Mouse (Mus musculus): ENCODE measurements around the gene Utf1.

Gene Utf1

DNA sequence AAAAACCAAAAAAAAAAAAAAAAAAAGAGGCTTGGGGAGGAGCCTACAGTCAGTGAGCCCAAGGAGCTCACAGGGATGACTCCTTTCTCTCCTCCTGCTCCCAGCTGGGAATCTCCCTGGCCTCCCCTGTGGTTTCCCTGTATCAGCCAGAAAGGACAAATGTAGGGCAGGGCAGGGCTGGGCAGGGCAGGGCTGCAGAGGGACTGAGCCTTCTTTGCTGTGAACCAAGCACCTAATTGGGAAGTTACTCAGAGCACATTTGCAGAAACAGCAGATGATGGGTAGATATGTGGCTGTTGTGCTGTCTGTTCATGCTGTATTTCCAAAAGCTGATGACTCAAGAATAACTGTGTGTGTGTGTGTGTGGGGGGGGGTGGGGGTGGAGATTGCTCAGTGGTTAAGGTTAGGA is 29.3 kb downstream of the Utf1 start:
- DNase-seq (ENCODE audit: low spot score): peak; percentile 64

DNA sequence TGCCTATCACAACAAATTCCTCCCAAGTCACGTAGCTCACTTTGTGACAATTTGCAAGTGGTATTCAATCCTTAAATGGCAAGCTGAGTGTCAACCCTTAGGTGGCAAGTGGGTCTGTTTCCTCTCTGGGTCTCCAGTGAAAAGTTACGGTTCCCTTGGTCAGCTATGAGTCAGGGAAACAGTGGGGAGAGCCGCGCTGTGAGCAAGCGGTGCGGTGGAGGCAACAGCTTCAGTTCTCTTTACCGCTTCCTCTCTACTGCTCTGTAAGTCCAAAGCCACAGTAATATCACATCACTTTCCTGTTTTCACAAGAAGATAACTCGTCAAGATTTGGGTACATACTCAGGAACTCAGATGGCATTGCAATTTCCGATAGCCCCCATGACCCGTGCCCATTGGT is 30.7 kb downstream of the Utf1 start:
- no peak for DNase-seq (ENCODE audit: low spot score)

DNA sequence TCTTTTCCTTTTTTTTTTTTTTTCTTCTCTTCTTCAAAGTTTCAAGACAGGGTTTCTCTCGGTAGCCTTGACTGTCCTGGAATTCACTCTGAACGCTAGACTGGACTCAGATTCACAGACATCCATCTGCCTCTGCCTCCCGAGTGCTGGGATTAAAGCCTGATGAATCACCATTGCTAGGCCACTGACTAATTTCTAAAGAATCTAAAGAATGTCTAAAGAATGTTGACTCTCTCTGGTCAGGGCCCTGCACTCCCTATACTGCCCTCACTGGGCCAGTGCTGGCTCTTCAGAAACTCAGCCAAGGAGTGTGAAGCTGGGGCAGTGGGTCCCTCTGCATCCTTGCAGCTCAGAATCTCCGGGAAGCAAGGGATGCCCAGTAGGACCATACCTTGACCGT is 31.9 kb downstream of the Utf1 start:
- no peak for DNase-seq (ENCODE audit: low spot score)

DNA sequence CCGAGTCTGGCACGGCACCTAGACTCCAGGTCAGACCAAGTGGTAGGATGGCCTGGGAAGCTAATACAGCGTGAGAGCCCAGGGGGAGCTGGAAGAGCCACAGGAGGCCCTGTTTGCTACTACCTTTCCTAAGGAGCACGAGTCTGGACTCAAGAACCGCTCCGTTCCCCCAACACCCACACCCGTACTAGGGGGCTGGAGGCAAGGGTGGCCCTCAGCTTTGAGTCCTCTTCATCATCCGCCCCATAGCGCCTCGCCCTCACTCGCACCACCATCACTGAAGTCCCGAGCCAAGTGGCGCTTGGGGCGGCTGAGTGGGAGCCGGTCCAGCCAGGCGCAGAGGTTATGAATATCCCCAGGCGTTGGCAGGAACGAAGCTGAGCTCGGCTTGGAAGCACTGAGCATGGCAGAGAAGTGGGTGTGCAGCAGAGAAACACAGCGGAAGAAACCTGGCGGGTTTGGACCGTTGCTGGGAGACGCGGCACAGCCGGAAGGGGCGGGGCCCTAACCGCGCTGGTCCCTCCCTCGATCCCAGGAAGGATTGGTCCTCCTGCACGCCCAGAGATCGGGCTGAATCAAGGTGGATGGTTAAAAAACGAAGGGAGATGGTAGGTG is 34.8 kb downstream of the Utf1 start, which contains the start of gene 6430531B16Rik:
Gene 6430531B16Rik, minus strand, starts transcription at position 478 of the 615 bp plus-strand sequence.
- peak; percentile 86 for DNase-seq (ENCODE audit: low spot score)

DNA sequence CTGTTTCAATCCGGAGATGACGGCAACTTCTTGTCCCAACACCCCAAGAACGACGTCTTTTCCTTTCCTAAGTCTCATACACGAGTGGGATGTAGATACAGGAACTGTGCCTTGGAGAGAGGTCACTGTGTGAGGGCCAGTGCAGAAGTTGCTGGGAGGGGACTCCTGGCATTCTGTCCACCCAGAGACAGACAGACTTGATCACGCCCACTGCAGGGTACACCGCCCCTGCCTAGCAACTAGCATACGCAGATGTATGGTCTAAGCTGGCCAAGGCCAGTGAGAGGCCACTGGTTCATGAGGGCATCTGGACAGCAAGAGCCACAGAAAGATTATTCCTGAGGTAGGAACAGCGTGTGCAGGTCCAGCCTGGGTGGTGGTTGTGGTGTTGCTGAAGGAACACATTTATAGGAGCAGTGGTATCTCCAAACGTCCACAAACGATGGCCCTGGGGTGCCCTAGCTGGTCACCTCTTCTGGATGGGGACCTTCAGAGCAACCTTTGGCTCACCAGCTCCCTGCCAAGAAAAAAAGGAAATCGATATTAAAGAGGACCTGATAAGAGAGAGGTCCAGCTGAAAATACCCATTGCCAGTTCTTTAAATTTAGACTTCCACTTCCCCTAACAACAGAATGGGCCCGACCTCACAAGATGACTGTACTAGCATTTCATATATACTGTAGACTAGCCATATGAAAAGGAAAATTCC is 35.6 kb downstream of the Utf1 start:
- DNase-seq (ENCODE audit: low spot score): peak; percentile 50

DNA sequence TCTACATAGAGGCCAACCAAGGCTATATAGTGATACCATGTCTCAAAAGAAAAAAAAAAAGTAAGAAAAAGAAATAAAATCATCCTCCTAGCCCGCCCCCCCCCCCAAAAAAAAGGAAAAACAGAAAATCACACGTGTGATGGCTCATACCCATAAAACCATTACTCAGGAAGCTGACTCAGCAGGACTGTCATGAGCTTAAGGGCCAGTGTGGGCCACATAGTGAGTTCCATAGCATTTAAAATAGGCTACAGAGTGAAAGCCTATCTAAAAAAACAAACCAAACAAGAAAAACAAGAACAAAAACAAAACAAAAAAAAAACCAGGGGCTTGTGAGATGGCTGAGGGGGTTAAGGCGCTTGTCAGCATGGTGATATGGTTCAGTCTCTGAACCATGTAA is 37.2 kb downstream of the Utf1 start:
- no peak for DNase-seq (ENCODE audit: low spot score)

DNA sequence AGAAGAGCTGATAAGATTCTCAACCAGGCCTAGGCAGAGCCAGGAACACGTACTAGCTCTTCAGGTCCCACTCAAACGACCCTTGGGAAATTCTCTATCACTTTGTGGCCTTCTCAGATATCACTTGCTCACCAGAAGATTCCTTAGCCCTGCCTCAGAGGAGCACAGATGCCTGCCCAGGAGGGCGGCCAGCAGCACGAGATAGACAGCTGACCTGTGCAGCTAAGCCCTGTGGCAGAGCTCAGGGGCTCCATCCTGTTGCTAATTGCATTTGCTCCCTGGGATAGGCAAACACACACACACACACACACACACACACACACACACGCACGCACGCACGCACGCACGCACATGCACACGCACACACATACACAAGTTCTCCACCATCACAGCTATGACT is 38.5 kb downstream of the Utf1 start:
- DNase-seq (ENCODE audit: low spot score): no peak

DNA sequence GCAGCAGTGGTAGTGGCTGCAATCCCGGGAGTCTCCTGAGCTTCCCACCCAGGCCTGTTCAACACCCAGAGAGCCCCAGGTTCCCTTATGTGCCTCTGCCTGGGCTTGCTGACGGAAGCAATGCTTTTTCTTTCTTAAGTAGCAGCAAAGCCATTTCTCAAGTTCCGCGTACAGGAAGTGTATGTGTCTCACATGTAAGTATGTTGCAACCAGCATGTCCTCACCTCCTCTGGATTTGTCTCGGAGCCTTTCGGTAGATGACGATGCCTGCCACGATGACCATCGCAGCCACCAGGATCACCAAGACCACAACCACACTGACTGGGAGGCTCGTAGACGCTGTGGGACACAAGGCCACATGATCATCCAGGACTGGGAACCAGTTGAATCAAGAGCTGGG is 40.9 kb downstream of the Utf1 start:
- no peak for DNase-seq (ENCODE audit: low spot score)

DNA sequence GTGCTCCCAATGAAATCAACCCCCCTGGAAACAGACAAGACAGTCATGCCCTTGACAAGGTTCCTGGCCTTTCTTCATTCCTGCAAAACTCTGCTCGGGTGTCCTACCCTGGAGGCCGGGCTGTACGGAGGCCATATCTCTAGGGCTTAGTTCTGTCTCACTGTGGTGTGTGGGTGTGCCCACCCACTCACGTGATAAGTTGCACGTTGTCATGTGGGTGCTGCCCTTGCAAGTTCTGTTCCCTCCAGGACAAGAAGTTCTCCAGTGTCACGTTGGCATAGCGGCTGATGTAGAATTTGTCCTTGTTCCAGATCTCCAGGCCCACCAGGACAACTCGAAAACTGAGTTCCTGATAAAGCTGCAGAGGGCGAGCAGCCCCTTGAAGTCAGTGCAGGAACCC is 44.7 kb downstream of the Utf1 start:
- no peak for DNase-seq (ENCODE audit: low spot score)

DNA sequence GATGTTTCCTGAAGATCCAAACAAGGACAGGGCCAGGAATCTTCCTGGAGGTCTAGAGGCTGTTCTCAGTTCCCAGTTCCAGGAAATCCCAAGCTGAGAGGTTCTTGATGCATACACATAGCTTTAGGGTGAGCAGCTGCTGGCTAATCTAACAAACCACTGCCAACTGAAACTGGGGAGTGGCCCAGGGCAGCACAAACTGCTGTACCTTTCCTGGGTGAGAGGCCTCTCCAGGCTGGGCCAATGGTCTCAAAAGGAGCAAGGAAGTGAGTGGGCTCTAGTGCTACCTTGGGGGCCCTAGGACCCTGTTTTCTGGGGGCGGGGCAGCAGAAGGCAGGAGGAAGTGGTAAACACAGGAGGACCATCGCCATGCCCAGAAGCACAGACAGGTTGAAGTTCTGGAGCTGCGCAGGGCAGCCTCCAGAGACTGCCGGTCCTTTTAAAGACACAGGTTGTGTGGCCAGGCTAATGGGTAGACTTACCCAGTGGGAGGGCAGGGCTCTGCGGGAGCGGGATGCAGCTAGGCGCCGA is 47.3 kb downstream of the Utf1 start:
- no peak for DNase-seq (ENCODE audit: low spot score)

DNA sequence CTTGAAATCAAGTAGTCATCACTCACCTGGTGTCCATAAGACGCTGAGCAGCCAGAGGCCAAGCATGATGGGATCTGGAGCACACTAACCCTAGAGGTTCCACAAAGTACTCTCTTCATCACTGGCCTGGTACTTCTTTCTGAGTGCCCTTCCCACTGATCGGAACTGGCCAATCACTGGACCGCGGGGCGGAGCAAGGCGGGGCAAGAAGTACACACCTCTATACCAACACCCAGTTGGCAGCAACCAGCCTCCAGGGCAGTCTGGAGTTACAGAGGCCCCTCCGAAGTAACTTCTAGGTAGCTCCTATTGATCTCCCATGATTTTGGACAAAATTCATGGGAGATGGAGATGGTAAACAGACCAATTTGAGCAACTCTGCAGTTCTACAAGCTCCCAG is 48.8 kb downstream of the Utf1 start, which contains the start of gene Adam8:
Gene Adam8, minus strand, starts transcription at position 157 of the 400 bp plus-strand sequence.
- no peak for DNase-seq (ENCODE audit: low spot score)

DNA sequence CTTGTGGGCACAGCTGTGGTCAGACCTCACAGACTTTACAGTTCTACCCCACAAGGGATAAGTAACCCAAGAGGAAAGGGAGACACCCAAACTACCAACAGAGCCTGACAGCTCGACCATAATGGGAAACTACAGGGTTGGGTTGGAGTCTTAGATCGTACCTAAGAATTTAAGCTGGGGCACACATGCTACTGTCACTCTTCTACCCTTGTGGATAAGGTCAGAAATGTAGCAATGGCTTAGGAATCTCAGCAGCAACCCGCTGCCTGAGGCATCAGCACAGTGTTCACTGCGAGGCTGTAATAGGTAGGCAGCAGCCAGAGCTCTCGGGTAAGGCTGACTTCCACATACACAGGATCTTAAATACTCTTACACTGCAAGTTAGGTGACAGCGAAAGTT is 49.9 kb downstream of the Utf1 start:
- DNase-seq (ENCODE audit: low spot score): no peak

DNA sequence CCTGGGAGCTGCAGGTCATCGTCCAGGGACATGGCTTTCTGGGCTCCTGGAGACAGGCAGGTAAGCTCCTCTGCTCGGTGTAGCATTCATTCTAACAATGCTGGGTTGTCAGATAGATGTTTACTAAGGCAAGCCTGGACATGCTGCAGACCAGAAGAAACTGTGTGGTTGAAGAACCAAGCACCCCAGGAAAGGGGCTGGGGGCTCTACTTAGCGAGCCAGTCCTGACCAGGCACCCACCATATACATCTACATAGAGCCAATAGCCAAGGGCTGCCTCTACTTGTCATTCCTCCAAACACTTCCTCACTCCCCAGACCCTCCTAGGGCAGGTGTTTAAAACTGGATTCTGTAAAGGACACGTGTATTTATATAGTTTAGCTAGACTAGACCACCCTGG is 50.6 kb downstream of the Utf1 start:
- DNase-seq (ENCODE audit: low spot score): no peak

DNA sequence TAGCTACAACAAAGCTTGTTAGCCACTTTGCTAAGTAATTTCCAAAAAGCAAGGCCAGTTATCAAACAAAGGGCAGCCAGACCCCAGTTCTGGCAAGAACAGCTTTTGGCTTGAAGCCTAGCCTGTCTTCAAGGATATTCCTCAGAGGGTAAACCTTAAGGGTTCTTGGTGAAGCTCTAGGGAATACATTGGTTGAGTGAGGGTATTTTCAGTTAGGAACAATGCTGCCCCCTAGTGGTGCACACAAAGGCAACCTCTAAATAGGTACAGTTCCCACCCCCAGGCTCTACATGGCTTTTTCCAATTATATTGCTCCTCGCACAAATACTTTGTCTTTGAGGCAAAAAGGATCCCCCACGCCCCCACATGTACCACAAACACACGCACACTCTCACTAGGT is 51.1 kb downstream of the Utf1 start:
- peak; percentile 85 for DNase-seq (ENCODE audit: low spot score)
